Mouse (Mus musculus) liver, embryonic 14.5 days (tissue): ENCODE results near the gene Lyst. TPM values are rescaled to one million over a fixed set of nuclear protein-coding genes. Genes with fewer than 3 reads are reported as not detected.

Experiments used
- ATAC-seq: fragments of 200-750 bp; cut with Nextera tagmentation; 2 replicates; pipeline ENCODE4 v1.8.0; 2017; ENCODE audit warnings: moderate number of reproducible peaks, mild to moderate bottlenecking, moderate library complexity; ENCODE audit not compliant: insufficient read depth
- DNase-seq, 3 experiments: peaks; one replicate each; pipeline ENCODE4 v3.0.0-alpha.2; 2012 to 2013; ENCODE audit warnings: low read depth in 3 of 3, low spot score in 3 of 3
- H3K27ac ChIP-seq: fragments of 300-500 bp; sonication (generic); 2 replicates; pipeline ENCODE4 v1.5.1; 2014; ENCODE audit warnings: moderate library complexity, mild to moderate bottlenecking, control low read depth, inconsistent platforms
- H3K27me3 ChIP-seq: fragments of 300-500 bp; sonication (generic); 2 replicates; pipeline ENCODE4 v1.6.1; 2014; ENCODE audit warnings: mild to moderate bottlenecking, low read length, moderate library complexity; ENCODE audit not compliant: control insufficient read depth, insufficient read depth
- H3K36me3 ChIP-seq: fragments of 300-500 bp; sonication (generic); replicated peaks from 2 replicates; pipeline ENCODE4 v1.6.1; 2014; ENCODE audit warnings: low read depth; ENCODE audit not compliant: control insufficient read depth, insufficient read depth
- H3K4me1 ChIP-seq, 2 experiments: fragments of 200-500 bp in 1 of 2; fragments of 300-500 bp in 1 of 2; sonication (generic) in 1 of 2; replicated peaks; 2 replicates each; pipeline ENCODE4 v1.6.1; 2012 to 2014; ENCODE audit warnings: antibody characterized with exemption in 1 of 2, inconsistent platforms in 1 of 2, low read length in 1 of 2; ENCODE audit not compliant: control insufficient read depth in 2 of 2, insufficient read depth in 2 of 2
- H3K4me2 ChIP-seq: fragments of 300-500 bp; sonication (generic); 2 replicates; pipeline ENCODE4 v1.6.1; 2014; ENCODE audit warnings: low read depth, mild to moderate bottlenecking, control low read depth, moderate library complexity
- H3K4me3 ChIP-seq, 2 experiments: fragments of 200-500 bp in 1 of 2; fragments of 300-500 bp in 1 of 2; sonication (generic) in 1 of 2; 2 replicates each; pipeline ENCODE4 v1.5.1; 2012 to 2014; ENCODE audit warnings: low read depth in 2 of 2, low read length in 2 of 2, mild to moderate bottlenecking in 2 of 2, control low read depth in 1 of 2, inconsistent platforms in 1 of 2, moderate library complexity in 1 of 2; ENCODE audit not compliant: insufficient read depth in 1 of 2
- H3K9ac ChIP-seq: fragments of 300-500 bp; sonication (generic); replicated peaks from 2 replicates; pipeline ENCODE4 v1.6.1; 2014; ENCODE audit warnings: mild to moderate bottlenecking, control low read depth, moderate library complexity
- H3K9me3 ChIP-seq: fragments of 300-500 bp; sonication (generic); 2 replicates; pipeline ENCODE4 v1.6.1; 2016; ENCODE audit warnings: low read length, mixed read lengths; ENCODE audit not compliant: control insufficient read depth
- CTCF ChIP-seq: IDR thresholded peaks from 2 replicates; pipeline ENCODE4 v1.5.1; 2016; ENCODE audit warnings: antibody characterized with exemption, low read depth, control low read depth
- EP300 ChIP-seq: IDR thresholded peaks from 2 replicates; pipeline ENCODE4 v1.6.1; 2016; ENCODE audit warnings: antibody characterized with exemption, low read depth
- WGBS: fragments of 180-500 bp; shearing (Covaris S2); extraction: QIAGEN DNeasy Blood & Tissue Kit; methylation state at CpG from one replicate; pipeline ENCODE4 v1.1.7; 2014; ENCODE audit not compliant: insufficient replicate concordance; 5-methylcytosine and 5-hydroxymethylcytosine counted together
- polyA plus RNA-seq, 2 experiments: library from polyadenylated mRNA; depleted of rRNA in 1 of 2; stranded (reverse) in 1 of 2; unstranded in 1 of 2; fragments of >200 nt; fragmentation: Nextera tagmentation in 1 of 2; extraction: Ambion mirVana in 1 of 2; gene quantifications; 2 replicates each; pipeline versions ENCODE4 v1.2.1 to v1.2.3; 2012 to 2014

Gene Lyst
- polyA plus RNA-seq, 2 experiments: 1.8 to 2.3 TPM

GRCm38 (mm10) chr13:13723293-13723692 lies 133.1 kb downstream of the Lyst start:
- Histone ChIP-seq H3K9ac (no peak overlapping the region), H3K4me2 (no peak overlapping the region), H3K4me3 (no peak overlapping the region), H3K27me3 (no peaks in the 10 kb centered on the region), H3K4me1 (peaks cover 0 to 6% of the 10 kb centered on the region in 2 experiments; a peak in 2 of 4 replicates), H3K27ac (no peak overlapping the region), H3K36me3 (no peaks in the 10 kb centered on the region), H3K9me3 (no peaks in the 10 kb centered on the region)
- ATAC-seq: no peak
- 9% methylated on average over 3 of the region's 3 CpGs for WGBS
- TF ChIP-seq CTCF (no peak), EP300 (no peak)
- no peak for DNase-seq

GRCm38 (mm10) chr13:13723786-13724185 lies 133.6 kb downstream of the Lyst start:
- H3K36me3 ChIP-seq: no peaks in the 10 kb centered on the region
- H3K4me1 ChIP-seq: peaks cover 0 to 6% of the 10 kb centered on the region in 2 experiments; a peak in 2 of 4 replicates
- ATAC-seq (no peak), DNase-seq (no peak)
- no peak overlapping the region for H3K4me2 ChIP-seq
- H3K9ac ChIP-seq: no peak overlapping the region
- no peak for TF ChIP-seq EP300
- TF ChIP-seq CTCF: no peak
- no peaks in the 10 kb centered on the region for H3K9me3 ChIP-seq
- no peak overlapping the region for H3K4me3 ChIP-seq
- H3K27me3 ChIP-seq: no peaks in the 10 kb centered on the region
- no peak overlapping the region for H3K27ac ChIP-seq

GRCm38 (mm10) chr13:13739232-13739631 lies 149.0 kb downstream of the Lyst start:
- H3K4me1 ChIP-seq: no peaks in the 10 kb centered on the region

GRCm38 (mm10) chr13:13745911-13746310 lies 155.7 kb downstream of the Lyst start:
- ATAC-seq (no peak), DNase-seq (no peak)
- Histone ChIP-seq H3K9ac (no peak overlapping the region), H3K4me1 (no peaks in the 10 kb centered on the region), H3K4me3 (no peak overlapping the region), H3K27me3 (no peaks in the 10 kb centered on the region), H3K27ac (no peak overlapping the region), H3K36me3 (no peaks in the 10 kb centered on the region), H3K4me2 (no peak overlapping the region), H3K9me3 (no peaks in the 10 kb centered on the region)
- 73% methylated on average over 3 of the region's 3 CpGs for WGBS
- TF ChIP-seq EP300 (no peak), CTCF (no peak)

More at GRCm38 (mm10) chr13:13739232-13739631, 149.0 kb downstream of the Lyst start:
- no peaks in the 10 kb centered on the region for H3K36me3 ChIP-seq
- H3K9me3 ChIP-seq: no peaks in the 10 kb centered on the region
- H3K27ac ChIP-seq: no peak overlapping the region
- 71% methylated on average over 4 of the region's 4 CpGs for WGBS
- no peak for DNase-seq
- no peak overlapping the region for H3K9ac ChIP-seq
- H3K27me3 ChIP-seq: no peaks in the 10 kb centered on the region
- TF ChIP-seq EP300: no peak
- no peak overlapping the region for H3K4me2 ChIP-seq
- H3K4me3 ChIP-seq: no peak overlapping the region
- ATAC-seq: no peak

- DNase-seq (no peak), ATAC-seq (no peak)
- Histone ChIP-seq H3K36me3 (no peaks in the 10 kb centered on the region), H3K4me2 (no peak overlapping the region), H3K9me3 (no peaks in the 10 kb centered on the region), H3K4me3 (no peak overlapping the region), H3K27ac (no peak overlapping the region), H3K4me1 (no peaks in the 10 kb centered on the region), H3K9ac (no peak overlapping the region), H3K27me3 (no peaks in the 10 kb centered on the region)
- TF ChIP-seq CTCF: no peak
- no peak for TF ChIP-seq EP300
Measured at GRCm38 (mm10) chr13:13775778-13776494, 185.7 kb downstream of the Lyst start.
